Mouse (Mus musculus) kidney, embryonic 14.5 days (tissue): ENCODE measurements at regions not wholly inside any gene's neighbourhood (a gene's known extent, or its start where the extent isn't known, plus 50 kb on each side); places are given as distances from the start of the nearest gene placed in this dataset.
A peak's percentile ranks its signal among the peaks of the same experiment; 100 is the strongest.

ENCODE experiments used
- ATAC-seq: fragments of 200-750 bp; cut with Nextera tagmentation; 2 replicates; pipeline ENCODE4 v1.8.0; 2017; ENCODE audit warnings: moderate number of reproducible peaks, mild to moderate bottlenecking, moderate TSS enrichment, moderate library complexity; ENCODE audit not compliant: low FRiP score, low TSS enrichment
- H3K27ac ChIP-seq: fragments of 300-500 bp; sonication (generic); 2 replicates; pipeline ENCODE4 v1.5.1; 2014; ENCODE audit warnings: low read depth, mild to moderate bottlenecking, low read length, moderate library complexity, mixed read lengths
- H3K27me3 ChIP-seq: fragments of 300-500 bp; sonication (generic); 2 replicates; pipeline ENCODE4 v1.6.1; 2014; ENCODE audit warnings: mild to moderate bottlenecking, low read length; ENCODE audit not compliant: control insufficient read depth, insufficient read depth
- H3K36me3 ChIP-seq: fragments of 300-500 bp; sonication (generic); 2 replicates; pipeline ENCODE4 v1.6.1; 2014; ENCODE audit warnings: low read length, mixed read lengths; ENCODE audit not compliant: control insufficient read depth, insufficient read depth
- H3K4me1 ChIP-seq: fragments of 300-500 bp; sonication (generic); 2 replicates; pipeline ENCODE4 v1.6.1; 2014; ENCODE audit warnings: low read length, mixed read lengths; ENCODE audit not compliant: control insufficient read depth, insufficient read depth
- H3K4me2 ChIP-seq: fragments of 300-500 bp; sonication (generic); replicated peaks from 2 replicates; pipeline ENCODE4 v1.6.1; 2014; ENCODE audit warnings: low read depth, mild to moderate bottlenecking, low read length
- H3K4me3 ChIP-seq: fragments of 300-500 bp; sonication (generic); 2 replicates; pipeline ENCODE4 v1.5.1; 2014; ENCODE audit warnings: mild to moderate bottlenecking, low read length
- H3K9ac ChIP-seq: fragments of 300-500 bp; sonication (generic); 2 replicates; pipeline ENCODE4 v1.6.1; 2014; ENCODE audit warnings: low read depth, mild to moderate bottlenecking, low read length, moderate library complexity
- H3K9me3 ChIP-seq: fragments of 300-500 bp; sonication (generic); 2 replicates; pipeline ENCODE4 v1.6.1; 2016; ENCODE audit warnings: low read length; ENCODE audit not compliant: control insufficient read depth
- WGBS: fragments of 180-500 bp; shearing (Covaris S2); extraction: QIAGEN DNeasy Blood & Tissue Kit; methylation state at CpG from one replicate; pipeline ENCODE4 v1.1.7; 2014; 5-methylcytosine and 5-hydroxymethylcytosine counted together

GRCm38 (mm10) chr14:60517891-60518290 lies 115.9 kb upstream of the Spata13 start:
- H3K27ac ChIP-seq: no peak overlapping the region
- no peak overlapping the region for H3K9ac ChIP-seq
- WGBS: 95% methylated on average over 11 of the region's 11 CpGs
- ATAC-seq: no peak
- H3K27me3 ChIP-seq: no peaks in the 10 kb centered on the region
- no peak overlapping the region for H3K4me2 ChIP-seq
- no peak overlapping the region for H3K4me3 ChIP-seq
- no peaks in the 10 kb centered on the region for H3K9me3 ChIP-seq
- H3K36me3 ChIP-seq: no peaks in the 10 kb centered on the region
- no peaks in the 10 kb centered on the region for H3K4me1 ChIP-seq

DNA sequence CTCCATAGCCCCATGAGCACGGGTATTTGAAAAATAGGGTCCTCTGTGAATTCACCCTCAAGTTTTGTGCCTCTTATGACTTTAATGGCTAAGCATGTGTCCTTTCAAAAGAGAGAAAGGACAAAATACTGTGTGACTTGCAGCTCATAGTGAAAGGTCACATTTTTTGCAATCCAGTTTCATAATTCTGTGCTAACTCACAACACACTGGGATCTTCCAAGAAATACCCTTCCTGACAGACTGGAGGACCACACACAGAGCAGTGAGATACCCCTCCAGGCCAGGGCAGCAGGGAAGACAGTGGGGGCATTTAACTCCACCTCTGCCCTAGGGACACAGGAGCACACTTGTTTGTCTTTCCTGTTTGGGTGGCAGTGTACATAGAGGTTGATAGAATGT lies 110.8 kb upstream of the Spata13 start:
- no peak overlapping the region for H3K9ac ChIP-seq
- no peaks in the 10 kb centered on the region for H3K27me3 ChIP-seq
- no peaks in the 10 kb centered on the region for H3K36me3 ChIP-seq
- no peaks in the 10 kb centered on the region for H3K9me3 ChIP-seq
- ATAC-seq: no peak
- no peak overlapping the region for H3K27ac ChIP-seq
- H3K4me1 ChIP-seq: no peaks in the 10 kb centered on the region
- H3K4me3 ChIP-seq: no peak overlapping the region
- no peak overlapping the region for H3K4me2 ChIP-seq
- WGBS: 65% methylated on average over 1 of the region's 1 CpGs

- 59% methylated on average over 4 of the region's 4 CpGs for WGBS
- Histone ChIP-seq H3K9ac (no peak overlapping the region), H3K27me3 (no peaks in the 10 kb centered on the region), H3K4me3 (no peak overlapping the region), H3K36me3 (no peaks in the 10 kb centered on the region), H3K4me1 (peaks cover 2% of the 10 kb centered on the region; the same call in 1 of the 2 replicates), H3K27ac (no peak overlapping the region), H3K9me3 (no peaks in the 10 kb centered on the region), H3K4me2 (no peak overlapping the region)
- no peak for ATAC-seq
Observed at GRCm38 (mm10) chr14:60524869-60525268, 108.9 kb upstream of the Spata13 start.

GRCm38 (mm10) chr14:60525284-60525962 lies 108.4 kb upstream of the Spata13 start:
- Histone ChIP-seq H3K9ac (no peak overlapping the region), H3K27ac (no peak overlapping the region), H3K4me2 (no peak overlapping the region), H3K4me3 (no peak overlapping the region), H3K4me1 (peaks cover 7% of the 10 kb centered on the region; the same call in 1 of the 2 replicates), H3K9me3 (no peaks in the 10 kb centered on the region), H3K27me3 (no peaks in the 10 kb centered on the region), H3K36me3 (no peaks in the 10 kb centered on the region)
- WGBS: 75% methylated on average over 13 of the region's 13 CpGs
- peak; percentile 41; the same call in 1 of the 2 replicates for ATAC-seq

DNA sequence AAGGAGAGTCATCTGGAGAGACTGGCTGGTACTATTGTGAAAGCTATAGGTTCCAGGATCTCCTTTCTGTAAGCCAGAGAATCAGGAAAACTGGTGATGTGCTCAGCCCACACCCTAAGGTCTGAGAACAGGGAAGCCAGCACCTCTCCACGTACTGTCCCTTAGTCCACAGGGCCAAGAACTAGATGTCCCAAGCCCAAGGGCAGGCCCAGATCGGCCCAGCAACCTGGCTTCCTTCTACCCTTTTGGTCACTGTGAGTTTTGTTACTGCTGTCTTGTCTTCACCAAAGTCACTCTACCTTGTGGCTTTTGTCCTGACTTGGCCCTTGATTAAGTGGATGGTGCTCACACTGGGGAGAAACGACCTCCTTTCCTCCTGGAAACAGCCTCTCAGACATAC lies 107.8 kb upstream of the Spata13 start:
- H3K36me3 ChIP-seq: no peaks in the 10 kb centered on the region
- no peak overlapping the region for H3K9ac ChIP-seq
- no peak overlapping the region for H3K4me3 ChIP-seq
- 70% methylated on average over 3 of the region's 3 CpGs for WGBS
- no peaks in the 10 kb centered on the region for H3K27me3 ChIP-seq
- no peak overlapping the region for H3K27ac ChIP-seq
- H3K4me2 ChIP-seq: no peak overlapping the region
- H3K9me3 ChIP-seq: no peaks in the 10 kb centered on the region
- peaks cover 9% of the 10 kb centered on the region; the same call in 1 of the 2 replicates for H3K4me1 ChIP-seq
- ATAC-seq: no peak

DNA sequence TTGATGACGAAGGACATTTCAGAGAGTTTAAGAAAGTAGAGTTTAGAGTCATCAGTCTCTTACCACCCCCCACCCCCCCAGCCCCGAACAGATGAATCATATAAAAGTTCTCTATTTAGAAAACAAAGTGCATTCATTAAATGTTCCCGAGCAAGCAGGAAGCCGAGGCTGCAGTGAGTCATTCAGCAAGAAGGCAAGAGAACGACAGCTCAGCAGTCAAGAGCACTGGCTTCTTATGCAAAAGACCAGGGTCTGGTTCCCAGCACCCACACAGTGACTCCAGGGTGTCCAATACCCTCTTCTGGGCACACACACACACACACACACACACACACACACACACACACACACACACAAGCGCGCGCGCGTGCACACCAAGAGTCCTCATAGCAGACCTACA lies 107.0 kb upstream of the Spata13 start:
- Histone ChIP-seq H3K27me3 (no peaks in the 10 kb centered on the region), H3K27ac (no peak overlapping the region), H3K36me3 (no peaks in the 10 kb centered on the region), H3K9me3 (no peaks in the 10 kb centered on the region), H3K4me3 (no peak overlapping the region), H3K4me1 (peaks cover 9% of the 10 kb centered on the region; the same call in 1 of the 2 replicates), H3K9ac (no peak overlapping the region), H3K4me2 (no peak overlapping the region)
- no peak for ATAC-seq
- 80% methylated on average over 10 of the region's 10 CpGs for WGBS

GRCm38 (mm10) chr14:60527951-60528350 lies 105.8 kb upstream of the Spata13 start:
- H3K9me3 ChIP-seq: no peaks in the 10 kb centered on the region
- H3K4me2 ChIP-seq: no peak overlapping the region
- no peak overlapping the region for H3K27ac ChIP-seq
- H3K4me1 ChIP-seq: peaks cover 9% of the 10 kb centered on the region; the same call in 1 of the 2 replicates
- no peaks in the 10 kb centered on the region for H3K36me3 ChIP-seq
- H3K27me3 ChIP-seq: no peaks in the 10 kb centered on the region
- no peak for ATAC-seq
- no peak overlapping the region for H3K9ac ChIP-seq
- 89% methylated on average over 5 of the region's 5 CpGs for WGBS
- no peak overlapping the region for H3K4me3 ChIP-seq

DNA sequence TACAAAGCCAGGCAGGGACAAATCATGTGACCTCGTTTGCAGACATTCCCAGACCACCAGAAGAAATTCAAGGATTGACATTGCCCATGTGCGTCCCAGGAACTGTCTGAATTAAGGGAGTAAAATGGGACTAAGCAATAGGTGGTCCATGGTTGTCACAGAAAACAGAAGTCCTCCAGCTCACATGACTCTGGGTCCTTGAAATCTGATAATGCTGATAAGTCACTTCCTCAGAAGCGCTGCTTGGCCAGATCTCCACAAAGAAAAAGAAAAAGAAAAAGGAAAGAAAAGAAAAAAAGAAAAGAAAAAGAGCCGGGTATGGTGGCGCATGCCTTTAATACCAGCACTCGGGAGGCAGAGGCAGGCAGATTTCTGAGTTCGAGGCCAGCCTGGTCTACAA lies 105.3 kb upstream of the Spata13 start:
- Histone ChIP-seq H3K27me3 (no peaks in the 10 kb centered on the region), H3K4me2 (no peak overlapping the region), H3K9ac (no peak overlapping the region), H3K36me3 (no peaks in the 10 kb centered on the region), H3K4me3 (no peak overlapping the region), H3K9me3 (no peaks in the 10 kb centered on the region), H3K4me1 (peaks cover 12% of the 10 kb centered on the region; the same call in 1 of the 2 replicates), H3K27ac (no peak overlapping the region)
- WGBS: 91% methylated on average over 7 of the region's 7 CpGs
- ATAC-seq: no peak

DNA sequence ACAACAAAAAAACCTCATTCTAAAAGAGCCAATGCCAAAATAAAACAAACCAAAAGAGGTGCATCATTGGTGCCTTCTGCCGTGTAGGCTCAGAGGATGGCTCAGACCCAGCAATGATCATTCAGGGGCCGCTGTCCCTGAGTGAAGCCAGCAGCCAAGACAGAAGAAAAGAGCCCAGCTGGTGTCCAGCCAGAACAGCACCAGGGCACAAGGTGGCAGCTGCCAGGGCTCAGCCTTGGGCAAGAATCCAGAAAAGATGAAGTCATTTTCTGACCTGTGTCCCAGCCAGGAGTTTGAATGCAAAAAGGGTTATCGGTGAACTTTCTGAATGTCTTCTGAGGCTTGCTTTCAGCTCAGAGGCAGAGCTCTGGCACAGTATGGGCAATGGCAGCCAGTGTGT lies 104.8 kb upstream of the Spata13 start:
- WGBS: 89% methylated on average over 3 of the region's 3 CpGs
- H3K4me2 ChIP-seq: no peak overlapping the region
- ATAC-seq: no peak
- H3K9me3 ChIP-seq: no peaks in the 10 kb centered on the region
- H3K4me1 ChIP-seq: peaks cover 12% of the 10 kb centered on the region; the same call in 1 of the 2 replicates
- H3K9ac ChIP-seq: no peak overlapping the region
- H3K4me3 ChIP-seq: no peak overlapping the region
- no peak overlapping the region for H3K27ac ChIP-seq
- no peaks in the 10 kb centered on the region for H3K27me3 ChIP-seq
- H3K36me3 ChIP-seq: no peaks in the 10 kb centered on the region
